ENCODE assay signal across 9 mouse cellular contexts in genomic region chr2:91929936-91930335, GRCm38 (mm10). TPM values are rescaled to one million over a fixed set of nuclear protein-coding genes. Genes with fewer than 3 reads are reported as not detected.
DNase-seq lines count a peak whose midpoint lies in the region; ATAC-seq and TF ChIP-seq lines count a peak whose summit lies in the region.
"Had no signal": no experiment of that assay in that cellular context is flagged by ENCODE, and none has a peak within 500 bp of the region (broad histone marks: within the 10 kb centered on the region; RNA-seq: fewer than 3 reads in every experiment).

No protein-coding gene starts in this region.

- H3K4me3 ChIP-seq in embryonic facial prominence, embryonic 15.5 days (replicated peaks): peak overlapping the region; percentile 70
- peak overlapping the region; percentile 47 for H3K4me3 ChIP-seq in hindbrain, embryonic 14.5 days (replicated peaks; ENCODE audit: low read length)
- no peak overlapping the region for H3K4me3 ChIP-seq in liver, adult 2 months (ENCODE audit: insufficient read depth, low read depth, low read length)
- H3K4me3 ChIP-seq: megakaryocyte, embryonic 14.5 days had no signal

- 12% methylated on average over 12 of the region's 12 CpGs for WGBS in embryonic facial prominence, embryonic 15.5 days
- WGBS in hindbrain, embryonic 14.5 days: 7% methylated on average over 12 of the region's 12 CpGs
- WGBS in liver, adult 2 months: 27% methylated on average over 12 of the region's 12 CpGs

- DNase-seq in heart, adult 18-20 months: peak; percentile 57 to 80
- no peak for DNase-seq in heart, adult 9 months (ENCODE audit: low spot score in 2 of 2)
- DNase-seq in adrenal gland, postnatal 25 days: peak; percentile 56
- DNase-seq in hindbrain, embryonic 14.5 days (ENCODE audit: low spot score): peak; percentile 80
- DNase-seq in liver, adult 2 months (ENCODE audit: extremely low read depth, low read depth, low spot score): peak; percentile 57
- DNase-seq in neural tube, embryonic 10.5 days (ENCODE audit: extremely low spot score, low spot score): peak; percentile 84
- no peak for DNase-seq in frontal cortex, postnatal 14 days (ENCODE audit: low spot score in 2 of 2)

- TF ChIP-seq POLR2A in liver, adult 2 months (IDR thresholded peaks at IDR 0.05; ENCODE audit: extremely low read depth, insufficient read depth, low read length): no peak

- ATAC-seq in embryonic facial prominence, embryonic 15.5 days (ENCODE audit: insufficient number of reproducible peaks, low FRiP score, low TSS enrichment, low read depth): no peak
- no peak for ATAC-seq in hindbrain, embryonic 14.5 days (ENCODE audit: low FRiP score)

- peaks cover 9% of the 10 kb centered on the region for H3K36me3 ChIP-seq in embryonic facial prominence, embryonic 15.5 days
- peaks cover 10% of the 10 kb centered on the region; the same call in 1 of the 2 replicates for H3K36me3 ChIP-seq in hindbrain, embryonic 14.5 days (replicated peaks; ENCODE audit: control insufficient read depth, insufficient read depth)
- no peaks in the 10 kb centered on the region for H3K36me3 ChIP-seq in liver, adult 2 months (ENCODE audit: control insufficient read depth, insufficient read depth, low read length)

- H3K9ac ChIP-seq in embryonic facial prominence, embryonic 15.5 days: no peak overlapping the region
- peak overlapping the region; percentile 84 for H3K9ac ChIP-seq in hindbrain, embryonic 14.5 days
- no peak overlapping the region for H3K9ac ChIP-seq in liver, adult 2 months (ENCODE audit: low read depth, low read length)

- no peak overlapping the region for H3K27ac ChIP-seq in embryonic facial prominence, embryonic 15.5 days (replicated peaks)
- no peak overlapping the region for H3K27ac ChIP-seq in hindbrain, embryonic 14.5 days
- no peak overlapping the region for H3K27ac ChIP-seq in liver, adult 2 months (replicated peaks; ENCODE audit: insufficient read depth, low read depth, low read length)

- H3K4me2 ChIP-seq in embryonic facial prominence, embryonic 15.5 days (replicated peaks): peak overlapping the region; percentile 78
- peak overlapping the region; percentile 58 for H3K4me2 ChIP-seq in hindbrain, embryonic 14.5 days (replicated peaks)

- H3K4me1 ChIP-seq in embryonic facial prominence, embryonic 15.5 days: peaks cover 43% of the 10 kb centered on the region
- H3K4me1 ChIP-seq in hindbrain, embryonic 14.5 days (replicated peaks; ENCODE audit: control insufficient read depth, insufficient read depth, low read length): peaks cover 15% of the 10 kb centered on the region
- peaks cover 4% of the 10 kb centered on the region; the same call in 1 of the 2 replicates for H3K4me1 ChIP-seq in liver, adult 2 months (ENCODE audit: control insufficient read depth, insufficient read depth, low read length)

- H3K27me3 ChIP-seq in embryonic facial prominence, embryonic 15.5 days: peaks cover 5% of the 10 kb centered on the region; the same call in 1 of the 2 replicates
- H3K27me3 ChIP-seq in hindbrain, embryonic 14.5 days (ENCODE audit: control insufficient read depth, insufficient read depth, low read length): 0 out of 2 replicates have a peak, but pooled peaks cover 2% of the 10 kb centered on the region
- no peaks in the 10 kb centered on the region for H3K27me3 ChIP-seq in liver, adult 2 months (ENCODE audit: control insufficient read depth, insufficient read depth, low read length)

- H3K79me2 ChIP-seq in liver, adult 2 months (ENCODE audit: control insufficient read depth, insufficient read depth, low read length): no peaks in the 10 kb centered on the region

- TF ChIP-seq CTCF in liver, adult 2 months (IDR thresholded peaks at IDR 0.05; ENCODE audit: low read depth, low read length): peak; percentile 75

- no peaks in the 10 kb centered on the region for H3K9me3 ChIP-seq in embryonic facial prominence, embryonic 15.5 days (replicated peaks)
- no peaks in the 10 kb centered on the region for H3K9me3 ChIP-seq in hindbrain, embryonic 14.5 days (ENCODE audit: control insufficient read depth, low read length)
- H3K9me3 ChIP-seq: megakaryocyte, embryonic 14.5 days had no signal

RNA-seq across cellular contexts. Expression of gene Mdk, which starts 2.2 kb away (rescaled TPM):
- 1 to 10 TPM; 2.3 to 2.9 TPM for total RNA-seq in heart, adult 18-20 months (2021)
- 3.5 and 5.8 TPM in 2 replicates for total RNA-seq in adrenal gland, postnatal 25 days (2021)
- polyA plus RNA-seq in embryonic facial prominence, embryonic 15.5 days (2015; fragmentation: Nextera tagmentation; extraction: Ambion mirVana): 879 and 898 TPM in 2 replicates
- polyA plus RNA-seq in hindbrain, embryonic 14.5 days (2014; fragmentation: Nextera tagmentation; extraction: Ambion mirVana): 154 and 171 TPM in 2 replicates
- total RNA-seq in liver, adult 2 months (2014; rRNA removed): not detected in 2 replicates
- 0.50 and 0.56 TPM in 2 replicates for polyA plus RNA-seq in liver, adult 2 months (2012; rRNA removed)

RNA-seq across cellular contexts. Expression of gene Chrm4, which starts 2.9 kb away (rescaled TPM):
- total RNA-seq in heart, adult 18-20 months (2021): not detected
- total RNA-seq in adrenal gland, postnatal 25 days (2021): 0.94 and 1.7 TPM in 2 replicates
- 0.25 and 0.49 TPM in 2 replicates for polyA plus RNA-seq in embryonic facial prominence, embryonic 15.5 days (2015; fragmentation: Nextera tagmentation; extraction: Ambion mirVana)
- polyA plus RNA-seq in hindbrain, embryonic 14.5 days (2014; fragmentation: Nextera tagmentation; extraction: Ambion mirVana): 0.52 and 0.67 TPM in 2 replicates
- 0.13 TPM in 1 of 2 replicates, not detected in the other for total RNA-seq in liver, adult 2 months (2014; rRNA removed)
- polyA plus RNA-seq in liver, adult 2 months (2012; rRNA removed): not detected in 2 replicates

RNA-seq across cellular contexts. Expression of gene Gm9821, which starts 15.6 kb away (rescaled TPM):
- total RNA-seq in heart, adult 18-20 months (2021): not detected
- total RNA-seq in adrenal gland, postnatal 25 days (2021): not detected in 2 replicates
- 0.67 and 0.79 TPM in 2 replicates for polyA plus RNA-seq in embryonic facial prominence, embryonic 15.5 days (2015; fragmentation: Nextera tagmentation; extraction: Ambion mirVana)
- polyA plus RNA-seq in hindbrain, embryonic 14.5 days (2014; fragmentation: Nextera tagmentation; extraction: Ambion mirVana): 0.39 TPM in 1 of 2 replicates, not detected in the other
- total RNA-seq in liver, adult 2 months (2014; rRNA removed): not detected in 2 replicates
- polyA plus RNA-seq in liver, adult 2 months (2012; rRNA removed): not detected in 2 replicates

RNA-seq across cellular contexts. Expression of gene Dgkz, which starts 45.7 kb away (rescaled TPM):
- total RNA-seq in heart, adult 18-20 months (2021): 10 to 100 TPM; 33.8 to 35.9 TPM
- 42.2 and 61.5 TPM in 2 replicates for total RNA-seq in adrenal gland, postnatal 25 days (2021)
- polyA plus RNA-seq in embryonic facial prominence, embryonic 15.5 days (2015; fragmentation: Nextera tagmentation; extraction: Ambion mirVana): 36.3 and 39.9 TPM in 2 replicates
- polyA plus RNA-seq in hindbrain, embryonic 14.5 days (2014; fragmentation: Nextera tagmentation; extraction: Ambion mirVana): 39.0 and 42.6 TPM in 2 replicates
- 13.2 and 23.6 TPM in 2 replicates for total RNA-seq in liver, adult 2 months (2014; rRNA removed)
- polyA plus RNA-seq in liver, adult 2 months (2012; rRNA removed): 43.2 and 59.5 TPM in 2 replicates

Comparison
In these comparisons a context has a peak if more than half of its experiments do, and no peak if none do; other contexts are left out.
1. DNase-seq: peak in heart, adult 18-20 months (2 of 2), adrenal gland, postnatal 25 days (single experiment), hindbrain, embryonic 14.5 days (single experiment), liver, adult 2 months (single experiment) and neural tube, embryonic 10.5 days (single experiment); none in heart, adult 9 months (0 of 2) and frontal cortex, postnatal 14 days (0 of 2).